Mouse (Mus musculus) embryonic stem cell, embryonic (primary cell): ENCODE data around the gene Tex48.

ENCODE experiments used
- CTCF ChIA-PET, 4 experiments: fragments of 300-600 bp in 2 of 4; fragments of 350-600 bp in 2 of 4; sonication (Branson Sonifier 250); formaldehyde crosslinking; loops; one replicate each; lab custom pipeline; 2022; ENCODE audit warnings: inconsistent platforms in 2 of 4; lab: Charles Lee
- POLR2A ChIA-PET, 4 experiments: fragments of 300-600 bp in 2 of 4; fragments of 350-600 bp in 2 of 4; sonication (Branson Sonifier 250); formaldehyde crosslinking; loops; one replicate each; lab custom pipeline; 2022; ENCODE audit warnings: antibody characterized with exemption in 4 of 4, inconsistent platforms in 1 of 4; lab: Charles Lee

The Tex48 gene

GRCm38 (mm10) chr4:63560079-63560478 lies 62.1 kb downstream of the Tex48 start:
- ChIA-PET CTCF (interaction anchor here in 2 of 4 experiments (0.6 to 1.9 kb wide), 3 partner anchors 144 to 192 kb away, joined by 3 to 5 read pairs (median 3); no protein-coding TSS in a partner anchor), POLR2A (interaction anchor here in 3 of 4 experiments (0.9 to 12.4 kb wide), 8 partner anchors 9 to 66 kb away, joined by 3 to 127 read pairs (median 8); partner anchors contain the start of gene Atp6v1g1 (in 3 of the 3))

GRCm38 (mm10) chr4:63559127-63559697 lies 63.0 kb downstream of the Tex48 start:
- ChIA-PET POLR2A (interaction anchor here in 3 of 4 experiments (0.6 to 12.4 kb wide), 19 partner anchors 10 to 168 kb away, joined by 3 to 127 read pairs (median 4); partner anchors contain the start of genes Atp6v1g1 (in 3 of the 3) and Whrn (in 1 of the 3)), CTCF (interaction anchor here in 2 of 4 experiments (0.6 to 1.9 kb wide), 3 partner anchors 143 to 191 kb away, joined by 3 to 5 read pairs (median 3); no protein-coding TSS in a partner anchor)

GRCm38 (mm10) chr4:63558407-63559081 lies 63.7 kb downstream of the Tex48 start, which contains the start of gene Tmem268:
TSS of gene Tmem268 (plus strand) at chr4:63558781.
- CTCF ChIA-PET, result interaction anchor here in 1 of 4 experiments (1.9 kb wide), 1 partner anchor 190 kb away, joined by 5 read pairs; no protein-coding TSS in a partner anchor
- POLR2A ChIA-PET, result interaction anchor here (0.6 to 12.4 kb wide), 32 partner anchors 9 to 1198 kb away, joined by 3 to 127 read pairs (median 4); partner anchors contain the start of genes Atp6v1g1 (in 4 of the 4), Fkbp15 (in 1 of the 4), Slc31a1 (in 1 of the 4) and Whrn (in 1 of the 4)

GRCm38 (mm10) chr4:63557124-63558059 lies 64.8 kb downstream of the Tex48 start:
- ChIA-PET POLR2A (interaction anchor here (0.6 to 12.4 kb wide), 39 partner anchors 8 to 1197 kb away, joined by 3 to 127 read pairs (median 4); partner anchors contain the start of genes Atp6v1g1 (in 4 of the 4), Whrn (in 2 of the 4), Fkbp15 (in 1 of the 4) and Slc31a1 (in 1 of the 4)), CTCF (interaction anchor here in 1 of 4 experiments (0.5 kb wide), 1 partner anchor 62 kb away, joined by 3 read pairs; no protein-coding TSS in a partner anchor)
